Mouse (Mus musculus): Measurements from ENCODE around the gene Zfp953.
"Not testable (repeated sequence)": the region's sequence is repeated elsewhere in the genome, so short reads cannot be mapped to it uniquely, and the experiment has no call there.

Gene Zfp953

GRCm38 (mm10) chr13:67360131-67360744 is at the start of gene Zfp953, which contains the start of gene Gm28044:
Gene Zfp953 (minus strand): TSS chr13:67360605.
Gene Gm28044 (minus strand): TSS chr13:67360536.
- DNase-seq (ENCODE audit: low read depth, low spot score), result peak; percentile 87

GRCm38 (mm10) chr13:67399183-67399903 is 38.9 kb upstream of the Zfp953 start, which contains the start of gene Zfp429:
Gene Zfp429 (minus strand): TSS chr13:67399819.
- peak; percentile 52 for DNase-seq (ENCODE audit: low read depth, low spot score)

GRCm38 (mm10) chr13:67376255-67376654 is 15.8 kb upstream of the Zfp953 start:
- DNase-seq (ENCODE audit: low read depth, low spot score), result not testable (repeated sequence)

GRCm38 (mm10) chr13:67375050-67375911 is 14.9 kb upstream of the Zfp953 start, which contains the start of the genes Gm28041 and Zfp456:
Gene Gm28041 (minus strand): TSS chr13:67375733.
Gene Zfp456 (minus strand): TSS chr13:67375810.
- peak; percentile 64 for DNase-seq (ENCODE audit: low read depth, low spot score)

GRCm38 (mm10) chr13:67351854-67352253 is 8.6 kb downstream of the Zfp953 start:
- no peak for DNase-seq (ENCODE audit: low read depth, low spot score)

- no peak for DNase-seq (ENCODE audit: low read depth, low spot score)
Measured at GRCm38 (mm10) chr13:67343422-67343821, 17.0 kb downstream of the Zfp953 start.

GRCm38 (mm10) chr13:67332877-67333276 is 27.5 kb downstream of the Zfp953 start:
- DNase-seq (ENCODE audit: low read depth, low spot score), result no peak

GRCm38 (mm10) chr13:67332019-67332724 is 28.2 kb downstream of the Zfp953 start, which contains the start of gene Zfp595:
Gene Zfp595 (minus strand): TSS chr13:67332570.
- peak; percentile 79 for DNase-seq (ENCODE audit: low read depth, low spot score)

GRCm38 (mm10) chr13:67306718-67307117 is 53.7 kb downstream of the Zfp953 start:
- DNase-seq (ENCODE audit: low read depth, low spot score), result no peak

- peak; percentile 91 for DNase-seq (ENCODE audit: low read depth, low spot score)
Measured at GRCm38 (mm10) chr13:67305822-67306672, 54.4 kb downstream of the Zfp953 start, which contains the start of gene Zfp457. Gene Zfp457 (minus strand): TSS chr13:67306485.
